Mouse (Mus musculus): ENCODE results near the gene E4f1. TPM values are rescaled to one million over a fixed set of nuclear protein-coding genes. Genes with fewer than 3 reads are reported as not detected.

E4f1 gene
- polyA plus RNA-seq, 2 experiments = 5.0 to 19.9 TPM

DNA sequence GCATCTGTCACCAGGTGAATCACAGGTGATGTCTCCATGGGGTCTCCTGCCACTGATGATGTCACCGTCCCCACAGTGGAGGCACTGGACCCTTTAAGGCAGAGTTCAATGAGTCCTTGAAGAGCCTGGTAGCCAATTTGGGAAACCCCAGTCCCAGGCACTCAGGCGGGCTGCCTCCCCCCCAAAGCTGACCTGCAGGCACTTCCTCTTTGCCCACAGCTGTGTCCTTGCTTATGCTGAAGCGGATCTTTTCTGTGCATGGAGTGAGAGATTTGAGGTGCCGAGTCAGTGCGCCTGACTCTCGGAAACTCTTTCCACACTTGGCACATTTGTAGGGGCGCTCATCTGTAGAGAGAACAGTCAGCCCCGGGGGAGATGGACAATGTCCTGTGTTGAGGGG lies 23.5 kb downstream of the E4f1 start:
- Histone ChIP-seq H3K36me3 (replicated peaks; ENCODE audit: control insufficient read depth, insufficient read depth, low read depth) (peaks cover 47% of the 10 kb centered on the region), H3K9ac (replicated peaks) (no peak overlapping the region), H3K27ac (no peak overlapping the region), H3K4me1 (replicated peaks; ENCODE audit: control insufficient read depth in 2 of 2, insufficient read depth in 2 of 2, low read length in 1 of 2) (no peaks in the 10 kb centered on the region), H3K9me3 (ENCODE audit: control insufficient read depth, low read length) (no peaks in the 10 kb centered on the region), H3K4me2 (ENCODE audit: low read depth) (no peak overlapping the region), H3K27me3 (ENCODE audit: control insufficient read depth, insufficient read depth, low read length) (no peaks in the 10 kb centered on the region), H3K4me3 (ENCODE audit: insufficient read depth in 1 of 2, low read depth in 2 of 2, low read length in 2 of 2) (no peak overlapping the region)
- no peak for ATAC-seq (ENCODE audit: insufficient read depth)
- DNase-seq (ENCODE audit: low read depth in 3 of 3, low spot score in 3 of 3) = no peak
- WGBS (ENCODE audit: insufficient replicate concordance) = 83% methylated on average over 8 of the region's 8 CpGs
- TF ChIP-seq CTCF (IDR thresholded peaks at IDR 0.05; ENCODE audit: low read depth) (no peak), EP300 (IDR thresholded peaks at IDR 0.05; ENCODE audit: low read depth) (no peak)

DNA sequence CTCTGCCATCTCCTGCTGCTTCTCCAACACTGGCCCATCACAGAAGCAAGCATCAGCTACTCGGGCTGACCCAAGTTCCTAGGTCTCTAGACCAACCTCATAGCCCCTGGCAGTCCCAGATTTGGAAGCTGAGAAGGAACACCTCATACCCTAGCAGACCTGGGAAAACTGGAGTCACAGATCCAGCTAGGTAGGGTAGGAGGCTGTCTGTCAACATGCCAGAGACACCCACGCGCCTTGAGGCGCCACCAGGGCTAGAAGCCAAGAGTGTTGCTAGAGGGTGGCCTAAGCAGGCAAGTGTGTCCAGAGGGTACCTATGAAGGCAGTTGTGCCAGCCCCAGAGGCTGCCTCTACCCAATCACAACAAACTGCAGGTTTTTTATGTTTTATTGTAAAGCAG lies 26.7 kb downstream of the E4f1 start:
- WGBS (ENCODE audit: insufficient replicate concordance) = 79% methylated on average over 4 of the region's 4 CpGs
- Histone ChIP-seq H3K9me3 (ENCODE audit: control insufficient read depth, low read length) (no peaks in the 10 kb centered on the region), H3K4me2 (ENCODE audit: low read depth) (no peak overlapping the region), H3K36me3 (replicated peaks; ENCODE audit: control insufficient read depth, insufficient read depth, low read depth) (peaks cover 41% of the 10 kb centered on the region), H3K27ac (no peak overlapping the region), H3K27me3 (ENCODE audit: control insufficient read depth, insufficient read depth, low read length) (no peaks in the 10 kb centered on the region), H3K9ac (replicated peaks) (no peak overlapping the region), H3K4me3 (ENCODE audit: insufficient read depth in 1 of 2, low read depth in 2 of 2, low read length in 2 of 2) (no peak overlapping the region), H3K4me1 (replicated peaks; ENCODE audit: control insufficient read depth in 2 of 2, insufficient read depth in 2 of 2, low read length in 1 of 2) (no peaks in the 10 kb centered on the region)
- DNase-seq (ENCODE audit: low read depth in 3 of 3, low spot score in 3 of 3) (no peak), ATAC-seq (ENCODE audit: insufficient read depth) (no peak)
- TF ChIP-seq EP300 (IDR thresholded peaks at IDR 0.05; ENCODE audit: low read depth) = no peak
- no peak for TF ChIP-seq CTCF (IDR thresholded peaks at IDR 0.05; ENCODE audit: low read depth)

DNA sequence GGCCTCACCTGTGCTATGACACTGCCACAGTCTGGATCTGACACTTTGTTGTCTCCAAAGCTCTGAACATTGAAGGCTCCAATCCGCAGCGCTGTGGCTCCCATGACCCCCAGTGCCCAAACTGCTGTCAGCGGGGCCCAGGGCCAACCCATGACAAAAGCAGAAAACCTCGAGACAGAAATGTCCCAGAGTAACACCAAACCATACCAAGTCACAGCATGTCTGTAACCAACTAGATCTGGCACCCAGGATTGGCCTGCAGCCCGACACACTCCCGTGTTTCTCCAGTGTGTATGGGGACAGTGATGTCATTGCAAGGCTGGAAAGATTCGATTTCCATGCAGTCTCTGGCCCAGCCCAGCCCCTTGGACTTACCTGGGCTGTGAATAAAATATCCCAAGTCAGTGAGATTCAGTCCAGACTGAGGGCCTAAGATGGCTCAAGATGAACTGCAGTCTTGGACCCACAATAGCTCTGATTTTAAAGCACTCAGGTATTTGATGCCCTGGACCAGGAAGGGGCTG lies 27.4 kb downstream of the E4f1 start, which contains the start of gene Dnase1l2:
TSS of gene Dnase1l2 (minus strand) at position 474 of the 524 bp plus-strand sequence.
- TF ChIP-seq CTCF (IDR thresholded peaks at IDR 0.05; ENCODE audit: low read depth) (no peak), EP300 (IDR thresholded peaks at IDR 0.05; ENCODE audit: low read depth) (no peak)
- no peaks in the 10 kb centered on the region for H3K9me3 ChIP-seq (ENCODE audit: control insufficient read depth, low read length)
- DNase-seq (ENCODE audit: low read depth in 3 of 3, low spot score in 3 of 3) = no peak
- no peak for ATAC-seq (ENCODE audit: insufficient read depth)
- H3K9ac ChIP-seq (replicated peaks) = no peak within 1 kb of the TSS
- no peak within 1 kb of the TSS for H3K4me2 ChIP-seq (ENCODE audit: low read depth)
- 70% methylated on average over 7 of the region's 7 CpGs for WGBS (ENCODE audit: insufficient replicate concordance)
- no peak within 1 kb of the TSS for H3K27ac ChIP-seq
- H3K27me3 ChIP-seq (ENCODE audit: control insufficient read depth, insufficient read depth, low read length) = no peaks in the 10 kb centered on the region
- no peak within 1 kb of the TSS for H3K4me3 ChIP-seq (ENCODE audit: insufficient read depth in 1 of 2, low read depth in 2 of 2, low read length in 2 of 2)
- no peaks in the 10 kb centered on the region for H3K4me1 ChIP-seq (replicated peaks; ENCODE audit: control insufficient read depth in 2 of 2, insufficient read depth in 2 of 2, low read length in 1 of 2)
- H3K36me3 ChIP-seq (replicated peaks; ENCODE audit: control insufficient read depth, insufficient read depth, low read depth) = peaks cover 45% of the 10 kb centered on the region

DNA sequence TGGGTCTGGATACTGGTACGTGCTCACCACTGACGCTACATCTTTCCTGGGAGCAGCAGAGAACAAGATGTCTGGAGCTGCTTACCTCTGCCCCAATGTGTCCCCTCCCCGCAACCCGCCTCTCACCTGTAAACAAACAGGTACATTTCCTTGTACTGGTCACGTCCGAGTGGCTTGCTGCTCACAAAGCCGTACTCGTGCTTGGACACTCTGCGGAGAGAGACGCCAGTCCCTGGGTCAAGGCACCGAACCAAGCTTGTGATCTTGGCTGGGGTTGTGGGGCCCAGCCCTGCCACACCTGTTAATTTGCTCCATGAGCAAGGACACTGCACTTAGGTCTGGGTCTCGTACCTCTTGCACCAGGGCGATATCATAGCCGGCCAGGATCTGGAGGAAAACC lies 28.0 kb downstream of the E4f1 start:
- Histone ChIP-seq H3K4me1 (replicated peaks; ENCODE audit: control insufficient read depth in 2 of 2, insufficient read depth in 2 of 2, low read length in 1 of 2) (no peaks in the 10 kb centered on the region), H3K4me2 (ENCODE audit: low read depth) (no peak overlapping the region), H3K9me3 (ENCODE audit: control insufficient read depth, low read length) (no peaks in the 10 kb centered on the region), H3K9ac (replicated peaks) (no peak overlapping the region), H3K27me3 (ENCODE audit: control insufficient read depth, insufficient read depth, low read length) (no peaks in the 10 kb centered on the region), H3K27ac (no peak overlapping the region), H3K36me3 (replicated peaks; ENCODE audit: control insufficient read depth, insufficient read depth, low read depth) (peaks cover 42% of the 10 kb centered on the region), H3K4me3 (ENCODE audit: insufficient read depth in 1 of 2, low read depth in 2 of 2, low read length in 2 of 2) (no peak overlapping the region)
- ATAC-seq (ENCODE audit: insufficient read depth) (no peak), DNase-seq (ENCODE audit: low read depth in 3 of 3, low spot score in 3 of 3) (no peak)
- no peak for TF ChIP-seq CTCF (IDR thresholded peaks at IDR 0.05; ENCODE audit: low read depth)
- TF ChIP-seq EP300 (IDR thresholded peaks at IDR 0.05; ENCODE audit: low read depth) = no peak
- 87% methylated on average over 14 of the region's 14 CpGs for WGBS (ENCODE audit: insufficient replicate concordance)

DNA sequence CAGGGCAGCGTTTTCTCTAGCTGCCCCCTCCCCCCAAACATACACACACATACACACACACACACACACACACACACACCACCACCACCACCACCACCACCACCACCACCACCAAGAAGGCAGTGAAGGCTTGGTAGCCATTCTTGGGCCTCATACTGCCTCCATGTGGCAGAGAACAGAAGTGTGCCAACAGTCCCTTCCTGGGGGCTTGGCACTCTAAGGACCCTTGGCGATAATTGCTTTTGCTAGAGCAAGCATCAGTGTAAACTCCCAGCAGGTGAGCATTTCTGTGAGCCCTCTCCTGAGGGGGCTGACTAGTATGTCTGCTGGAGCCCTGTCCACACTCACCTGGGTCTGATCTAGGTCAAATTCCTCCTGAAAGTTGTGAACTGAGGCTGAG lies 29.0 kb downstream of the E4f1 start:
- Histone ChIP-seq H3K4me2 (ENCODE audit: low read depth) (no peak overlapping the region), H3K9me3 (ENCODE audit: control insufficient read depth, low read length) (no peaks in the 10 kb centered on the region), H3K9ac (replicated peaks) (no peak overlapping the region), H3K27ac (no peak overlapping the region), H3K36me3 (replicated peaks; ENCODE audit: control insufficient read depth, insufficient read depth, low read depth) (peaks cover 33% of the 10 kb centered on the region), H3K27me3 (ENCODE audit: control insufficient read depth, insufficient read depth, low read length) (no peaks in the 10 kb centered on the region), H3K4me3 (ENCODE audit: insufficient read depth in 1 of 2, low read depth in 2 of 2, low read length in 2 of 2) (no peak overlapping the region), H3K4me1 (replicated peaks; ENCODE audit: control insufficient read depth in 2 of 2, insufficient read depth in 2 of 2, low read length in 1 of 2) (no peaks in the 10 kb centered on the region)
- 40% methylated on average over 2 of the region's 2 CpGs for WGBS (ENCODE audit: insufficient replicate concordance)
- no peak for ATAC-seq (ENCODE audit: insufficient read depth)
- peak; percentile 61 for TF ChIP-seq CTCF (IDR thresholded peaks at IDR 0.05; ENCODE audit: low read depth)
- TF ChIP-seq EP300 (IDR thresholded peaks at IDR 0.05; ENCODE audit: low read depth) = no peak
- no peak for DNase-seq (ENCODE audit: low read depth in 3 of 3, low spot score in 3 of 3)

All from liver, embryonic 14.5 days (tissue).